Mouse (Mus musculus): Measurements from ENCODE around the gene Tspan3.

Gene Tspan3

GRCm38 (mm10) chr9:56124561-56124960 is 40.7 kb downstream of the Tspan3 start:
- in situ Hi-C loops (cut with MboI; ENCODE audit: low pct_unique_long_range_greater_than_20kb in 1 of 2, low sequenced_read_pairs in 2 of 2, unreplicated experiment in 1 of 2) = no loop called here

GRCm38 (mm10) chr9:56123613-56124012 is 41.7 kb downstream of the Tspan3 start:
- in situ Hi-C loops (cut with MboI; ENCODE audit: low pct_unique_long_range_greater_than_20kb in 1 of 2, low sequenced_read_pairs in 2 of 2, unreplicated experiment in 1 of 2) = no loop called here

- in situ Hi-C loops (cut with MboI; ENCODE audit: low pct_unique_long_range_greater_than_20kb in 1 of 2, low sequenced_read_pairs in 2 of 2, unreplicated experiment in 1 of 2) = no loop called here
These were observed 42.3 kb downstream of the Tspan3 start for GRCm38 (mm10) chr9:56122973-56123372.

- in situ Hi-C loops (cut with MboI; ENCODE audit: low pct_unique_long_range_greater_than_20kb in 1 of 2, low sequenced_read_pairs in 2 of 2, unreplicated experiment in 1 of 2) = no loop called here
These were observed 44.2 kb downstream of the Tspan3 start for GRCm38 (mm10) chr9:56121097-56121496.

GRCm38 (mm10) chr9:56119651-56120050 is 45.6 kb downstream of the Tspan3 start:
- in situ Hi-C loops (cut with MboI; ENCODE audit: low pct_unique_long_range_greater_than_20kb in 1 of 2, low sequenced_read_pairs in 2 of 2, unreplicated experiment in 1 of 2) = no loop called here

- in situ Hi-C loops (cut with MboI; ENCODE audit: low pct_unique_long_range_greater_than_20kb in 1 of 2, low sequenced_read_pairs in 2 of 2, unreplicated experiment in 1 of 2) = no loop called here
These were observed 46.7 kb downstream of the Tspan3 start for GRCm38 (mm10) chr9:56118582-56118981.

GRCm38 (mm10) chr9:56118091-56118490 is 47.2 kb downstream of the Tspan3 start:
- in situ Hi-C loops (cut with MboI; ENCODE audit: low pct_unique_long_range_greater_than_20kb in 1 of 2, low sequenced_read_pairs in 2 of 2, unreplicated experiment in 1 of 2) = no loop called here

- in situ Hi-C loops (cut with MboI; ENCODE audit: low pct_unique_long_range_greater_than_20kb in 1 of 2, low sequenced_read_pairs in 2 of 2, unreplicated experiment in 1 of 2) = no loop called here
These were observed 57.1 kb downstream of the Tspan3 start for GRCm38 (mm10) chr9:56108174-56108573.

- in situ Hi-C loops (cut with MboI; ENCODE audit: low pct_unique_long_range_greater_than_20kb in 1 of 2, low sequenced_read_pairs in 2 of 2, unreplicated experiment in 1 of 2) = no loop called here
These were observed 57.8 kb downstream of the Tspan3 start for GRCm38 (mm10) chr9:56107527-56107926.

GRCm38 (mm10) chr9:56106274-56107072 is 58.8 kb downstream of the Tspan3 start:
- in situ Hi-C loops (cut with MboI; ENCODE audit: low pct_unique_long_range_greater_than_20kb in 1 of 2, low sequenced_read_pairs in 2 of 2, unreplicated experiment in 1 of 2) = no loop called here

- in situ Hi-C loops (cut with MboI; ENCODE audit: low pct_unique_long_range_greater_than_20kb in 1 of 2, low sequenced_read_pairs in 2 of 2, unreplicated experiment in 1 of 2) = no loop called here
These were observed 60.4 kb downstream of the Tspan3 start for GRCm38 (mm10) chr9:56104921-56105320.

GRCm38 (mm10) chr9:56101022-56101421 is 64.3 kb downstream of the Tspan3 start:
- in situ Hi-C loops (cut with MboI; ENCODE audit: low pct_unique_long_range_greater_than_20kb in 1 of 2, low sequenced_read_pairs in 2 of 2, unreplicated experiment in 1 of 2) = no loop called here

- in situ Hi-C loops (cut with MboI; ENCODE audit: low pct_unique_long_range_greater_than_20kb in 1 of 2, low sequenced_read_pairs in 2 of 2, unreplicated experiment in 1 of 2) = no loop called here
These were observed 65.2 kb downstream of the Tspan3 start for GRCm38 (mm10) chr9:56100041-56100522.

GRCm38 (mm10) chr9:56097584-56098298 is 67.5 kb downstream of the Tspan3 start:
- in situ Hi-C loops (cut with MboI; ENCODE audit: low pct_unique_long_range_greater_than_20kb in 1 of 2, low sequenced_read_pairs in 2 of 2, unreplicated experiment in 1 of 2) = no loop called here

GRCm38 (mm10) chr9:56092102-56092501 is 73.2 kb downstream of the Tspan3 start:
- in situ Hi-C loops (cut with MboI; ENCODE audit: low pct_unique_long_range_greater_than_20kb in 1 of 2, low sequenced_read_pairs in 2 of 2, unreplicated experiment in 1 of 2) = no loop called here

- in situ Hi-C loops (cut with MboI; ENCODE audit: low pct_unique_long_range_greater_than_20kb in 1 of 2, low sequenced_read_pairs in 2 of 2, unreplicated experiment in 1 of 2) = no loop called here
These were observed 74.6 kb downstream of the Tspan3 start for GRCm38 (mm10) chr9:56090546-56091225.

- in situ Hi-C loops (cut with MboI; ENCODE audit: low pct_unique_long_range_greater_than_20kb in 1 of 2, low sequenced_read_pairs in 2 of 2, unreplicated experiment in 1 of 2) = no loop called here
These were observed 75.3 kb downstream of the Tspan3 start, which contains the start of gene Pstpip1 for GRCm38 (mm10) chr9:56089778-56090520. Gene Pstpip1 (plus strand): TSS chr9:56089962.

GRCm38 (mm10) chr9:56086524-56086923 is 78.8 kb downstream of the Tspan3 start:
- in situ Hi-C loops (cut with MboI; ENCODE audit: low pct_unique_long_range_greater_than_20kb in 1 of 2, low sequenced_read_pairs in 2 of 2, unreplicated experiment in 1 of 2) = no loop called here
